Comparison of ENCODE assay signal across 14 mouse cellular contexts in genomic region chr10:22811921-22812320, GRCm38 (mm10). TPM values are rescaled to one million over a fixed set of nuclear protein-coding genes. Genes with fewer than 3 reads are reported as not detected.
A peak's percentile ranks its signal among the peaks of the same experiment; 100 is the strongest.
DNase-seq lines count a peak whose midpoint lies in the region; ATAC-seq and TF ChIP-seq lines count a peak whose summit lies in the region.
"Had no signal": no experiment of that assay in that cellular context is flagged by ENCODE, and none has a peak within 500 bp of the region (broad histone marks: within the 10 kb centered on the region; RNA-seq: fewer than 3 reads in every experiment).

No protein-coding gene starts in this region.

- no peaks in the 10 kb centered on the region for H3K9me3 ChIP-seq in hindbrain, embryonic 11.5 days (ENCODE audit: control insufficient read depth, low read length)
- no peaks in the 10 kb centered on the region for H3K9me3 ChIP-seq in hindbrain, embryonic 13.5 days
- no peaks in the 10 kb centered on the region for H3K9me3 ChIP-seq in intestine, postnatal 0 days (ENCODE audit: control insufficient read depth)

- H3K4me3 ChIP-seq in hindbrain, embryonic 11.5 days (ENCODE audit: low read depth, low read length), result no peak overlapping the region
- no peak overlapping the region for H3K4me3 ChIP-seq in hindbrain, embryonic 13.5 days
- H3K4me3 ChIP-seq in intestine, postnatal 0 days (ENCODE audit: low read depth, low read length), result no peak overlapping the region
- H3K4me3 ChIP-seq: left cerebral cortex, adult 2 months had no signal

- no peak for TF ChIP-seq CTCF in brain, embryonic 14.5 days (IDR thresholded peaks at IDR 0.05; ENCODE audit: borderline replicate concordance, extremely low read depth, insufficient read depth, insufficient read length)
- no peak for TF ChIP-seq CTCF in intestine, postnatal 0 days (IDR thresholded peaks at IDR 0.05; ENCODE audit: low read depth)

- no peaks in the 10 kb centered on the region for H3K36me3 ChIP-seq in hindbrain, embryonic 11.5 days (ENCODE audit: control insufficient read depth, insufficient read depth, low read length)
- H3K36me3 ChIP-seq in hindbrain, embryonic 13.5 days, result no peaks in the 10 kb centered on the region
- no peaks in the 10 kb centered on the region for H3K36me3 ChIP-seq in intestine, postnatal 0 days (ENCODE audit: control insufficient read depth, insufficient read depth)

- no peak for ATAC-seq in hindbrain, embryonic 11.5 days (ENCODE audit: low FRiP score)
- ATAC-seq in hindbrain, embryonic 13.5 days (ENCODE audit: low FRiP score), result no peak
- no peak for ATAC-seq in intestine, postnatal 0 days
- ATAC-seq: lung, postnatal 0 days had no signal

- no peak overlapping the region for H3K4me2 ChIP-seq in hindbrain, embryonic 11.5 days (replicated peaks; ENCODE audit: low read depth, low read length)
- H3K4me2 ChIP-seq in hindbrain, embryonic 13.5 days, result no peak overlapping the region
- H3K4me2 ChIP-seq in intestine, postnatal 0 days (replicated peaks; ENCODE audit: low read depth), result peak overlapping the region; percentile 24; the same call in 1 of the 2 replicates
- H3K4me2 ChIP-seq: liver, embryonic 11.5 days had no signal

- peaks cover 52% of the 10 kb centered on the region for H3K27me3 ChIP-seq in hindbrain, embryonic 11.5 days (ENCODE audit: control insufficient read depth, insufficient read depth, low read length)
- H3K27me3 ChIP-seq in hindbrain, embryonic 13.5 days, result peaks cover 81% of the 10 kb centered on the region
- H3K27me3 ChIP-seq in intestine, postnatal 0 days (replicated peaks; ENCODE audit: control insufficient read depth, insufficient read depth, low read length), result peaks cover 31% of the 10 kb centered on the region

- 11% methylated on average over 12 of the region's 12 CpGs for WGBS in hindbrain, embryonic 11.5 days
- 9% methylated on average over 12 of the region's 12 CpGs for WGBS in hindbrain, embryonic 13.5 days
- 33% methylated on average over 12 of the region's 12 CpGs for WGBS in intestine, postnatal 0 days

- peak; percentile 37 to 58 for DNase-seq in cerebellum, postnatal 10 days
- DNase-seq in cerebellum, postnatal 25 days, result no peak
- peak; percentile 46 for DNase-seq in hindbrain, embryonic 11.5 days (ENCODE audit: low spot score)
- peak; percentile 67 for DNase-seq in brain, embryonic 14.5 days (ENCODE audit: low read depth)
- no peak for DNase-seq in lung, postnatal 10 days
- DNase-seq in gastrocnemius, postnatal 25 days, result no peak
- DNase-seq: cerebellum, postnatal 36 days; thymus, adult 2 months had no signal

- H3K4me1 ChIP-seq in hindbrain, embryonic 11.5 days (replicated peaks; ENCODE audit: control insufficient read depth, insufficient read depth, low read length), result 0 out of 2 replicates have a peak, but pooled peaks cover 2% of the 10 kb centered on the region
- peaks cover 3% of the 10 kb centered on the region; the same call in 1 of the 2 replicates for H3K4me1 ChIP-seq in hindbrain, embryonic 13.5 days (replicated peaks)
- no peaks in the 10 kb centered on the region for H3K4me1 ChIP-seq in intestine, postnatal 0 days (replicated peaks; ENCODE audit: control insufficient read depth, insufficient read depth, low read length)

- no peak overlapping the region for H3K27ac ChIP-seq in hindbrain, embryonic 11.5 days (ENCODE audit: low read depth, low read length)
- H3K27ac ChIP-seq in hindbrain, embryonic 13.5 days, result no peak overlapping the region
- no peak overlapping the region for H3K27ac ChIP-seq in intestine, postnatal 0 days (ENCODE audit: low read depth, low read length)
- H3K27ac ChIP-seq: left cerebral cortex, adult 2 months had no signal

- no peak overlapping the region for H3K9ac ChIP-seq in hindbrain, embryonic 11.5 days (ENCODE audit: low read depth, low read length)
- H3K9ac ChIP-seq in hindbrain, embryonic 13.5 days, result no peak overlapping the region
- H3K9ac ChIP-seq in intestine, postnatal 0 days (ENCODE audit: low read depth, low read length), result no peak overlapping the region

- no peak for TF ChIP-seq POLR2A in brain, embryonic 14.5 days (IDR thresholded peaks at IDR 0.05; ENCODE audit: borderline replicate concordance, extremely low read depth, insufficient read depth, insufficient read length, poor library complexity, severe bottlenecking)

RNA-seq across cellular contexts. Expression of gene Tcf21, which starts 8.1 kb away (rescaled TPM):
- 0.26 and 0.50 TPM in 2 replicates for polyA plus RNA-seq in hindbrain, embryonic 11.5 days (2014; fragmentation: Nextera tagmentation; extraction: Ambion mirVana)
- polyA plus RNA-seq in hindbrain, embryonic 13.5 days (2015; fragmentation: Nextera tagmentation; extraction: Ambion mirVana), result 1.0 and 1.5 TPM in 2 replicates
- 0.44 and 0.96 TPM in 2 replicates for polyA plus RNA-seq in brain, embryonic 14.5 days (2012; rRNA removed)
- polyA plus RNA-seq in intestine, postnatal 0 days (2015; fragmentation: Nextera tagmentation; extraction: Ambion mirVana), result 66.4 and 70.2 TPM in 2 replicates
- total RNA-seq in gastrocnemius, postnatal 25 days (2021), result not detected
- total RNA-seq: granulocyte monocyte progenitor cell, adult 5-6 weeks; left cerebral cortex, adult 2 months had no signal

Comparison
In these comparisons a context has a peak if more than half of its experiments do, and no peak if none do; other contexts are left out.
1. DNase-seq: peak in cerebellum, postnatal 10 days (2 of 2), hindbrain, embryonic 11.5 days (single experiment) and brain, embryonic 14.5 days (single experiment); none in cerebellum, postnatal 25 days (0 of 2), lung, postnatal 10 days (single experiment) and gastrocnemius, postnatal 25 days (single experiment).
2. RNA of gene Tcf21, which starts 8.1 kb away (polyA plus RNA-seq): 66.4 to 70.2 TPM in intestine, postnatal 0 days; 1.0 to 1.5 TPM in hindbrain, embryonic 13.5 days, 0.44 to 0.96 TPM in brain, embryonic 14.5 days and 0.26 to 0.50 TPM in hindbrain, embryonic 11.5 days; every median in the first group is over 10 times any median in the second.